Mouse (Mus musculus): ENCODE data around the gene Col19a1.

DNA sequence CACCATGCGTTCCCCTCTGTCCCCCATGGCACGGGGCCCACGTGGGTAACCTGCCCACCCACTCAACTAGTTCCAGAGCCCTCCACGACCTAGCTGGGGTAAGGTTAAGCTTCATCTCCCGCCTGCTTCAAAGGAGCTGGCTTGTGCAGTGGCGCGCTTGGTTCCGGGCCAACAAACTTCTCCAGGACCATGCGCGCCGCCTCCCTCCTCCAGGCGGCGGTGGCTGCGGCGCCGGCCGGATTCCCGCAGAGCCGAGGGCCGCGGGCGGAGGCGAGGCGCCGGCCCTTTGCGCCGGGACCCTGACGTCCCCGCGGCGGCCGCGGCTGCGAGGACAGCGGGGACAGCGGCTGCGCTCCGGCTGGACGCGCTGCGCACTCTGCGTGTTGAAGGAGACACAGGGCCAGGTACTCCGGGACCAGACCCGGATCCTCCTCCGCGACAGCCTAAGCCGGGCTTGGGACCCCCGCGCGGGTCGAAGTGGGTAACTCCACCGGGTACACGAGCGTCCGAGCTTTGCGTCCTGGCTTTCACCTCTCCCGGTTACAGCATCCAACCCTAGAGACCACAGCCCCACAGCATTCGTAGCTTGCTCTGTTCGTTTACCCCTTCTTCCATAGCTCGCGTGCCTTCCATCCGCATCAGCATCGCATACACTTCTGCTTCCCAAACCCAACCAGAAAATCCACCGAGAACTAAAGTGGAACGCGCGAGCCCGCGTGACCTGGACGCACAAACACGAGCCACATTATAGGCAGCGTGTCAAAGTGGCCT, 717 bp downstream of the Col19a1 start:
- no peak for TF ChIP-seq POLR2AphosphoS2 (IDR thresholded peaks at IDR 0.05; ENCODE audit: insufficient read length, low read depth)
- no peak for TF ChIP-seq TCF12 (IDR thresholded peaks at IDR 0.05; ENCODE audit: insufficient read depth, poor library complexity, severe bottlenecking)
- no peak for TF ChIP-seq MYOD1 (IDR thresholded peaks at IDR 0.05; ENCODE audit: control insufficient read depth in 1 of 3, insufficient read length in 2 of 3, low read depth in 2 of 3)
- no peak for TF ChIP-seq USF1 (IDR thresholded peaks at IDR 0.05; ENCODE audit: low read depth)
- TF ChIP-seq MYOG (IDR thresholded peaks at IDR 0.05; ENCODE audit: control insufficient read depth in 1 of 3, insufficient read depth in 1 of 3, insufficient read length in 2 of 3, low read depth in 2 of 3), result no peak
- TF ChIP-seq MAX (IDR thresholded peaks at IDR 0.05; ENCODE audit: low read depth), result no peak
- TF ChIP-seq POLR2A (IDR thresholded peaks at IDR 0.05; ENCODE audit: insufficient read length, low read depth), result no peak
- TF ChIP-seq E2F4 (IDR thresholded peaks at IDR 0.05; ENCODE audit: insufficient read depth), result no peak
- TF ChIP-seq CEBPB (IDR thresholded peaks at IDR 0.05; ENCODE audit: insufficient read depth, poor library complexity, severe bottlenecking), result no peak
- no peak for TF ChIP-seq TCF3 (IDR thresholded peaks at IDR 0.05; ENCODE audit: insufficient read length, low read depth)
- no peak for TF ChIP-seq REST (IDR thresholded peaks at IDR 0.05; ENCODE audit: insufficient read depth, insufficient read length)
